Mouse (Mus musculus): ENCODE data around the gene Dyrk3. TPM values are rescaled to one million over a fixed set of nuclear protein-coding genes. Genes with fewer than 3 reads are reported as not detected.

Gene Dyrk3
- polyA plus RNA-seq, 1 experiment: 0.65 TPM

DNA sequence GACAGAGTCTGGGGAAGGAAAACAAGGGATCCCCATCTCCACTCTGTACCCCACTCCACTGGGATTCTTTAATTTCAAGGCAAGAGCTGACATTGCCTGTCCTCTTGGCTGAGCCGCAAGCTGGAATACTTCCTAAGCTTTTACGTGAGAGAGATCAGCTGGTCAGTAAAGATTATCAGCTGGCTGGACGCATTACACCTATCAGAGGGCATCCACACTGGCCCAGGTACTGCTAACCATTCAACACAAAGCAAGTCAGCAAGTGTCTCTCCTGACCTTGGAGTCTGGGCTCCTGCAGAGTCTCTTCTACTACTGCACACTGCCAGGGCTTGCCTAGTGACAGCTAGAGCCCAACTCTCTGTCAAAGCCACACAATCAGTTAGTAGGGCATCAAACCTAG, 46.7 kb downstream of the Dyrk3 start:
- Histone ChIP-seq H3K27ac (ENCODE audit: insufficient read depth, low read depth, low read length) (no peak overlapping the region), H3K27me3 (ENCODE audit: control insufficient read depth, insufficient read depth, low read length) (no peaks in the 10 kb centered on the region), H3K36me3 (ENCODE audit: control insufficient read depth, insufficient read depth, low read length) (no peaks in the 10 kb centered on the region; the same call in 1 of the 2 replicates), H3K4me3 (ENCODE audit: low read depth, low read length) (no peak overlapping the region), H3K4me1 (ENCODE audit: control insufficient read depth, insufficient read depth, insufficient read length, low read length) (peaks cover 32% of the 10 kb centered on the region)
- 80% methylated on average over 3 of the region's 3 CpGs for WGBS
- TF ChIP-seq POLR2A (IDR thresholded peaks at IDR 0.05; ENCODE audit: low read depth, low read length) (no peak), CTCF (IDR thresholded peaks at IDR 0.05; ENCODE audit: extremely low read depth, insufficient read length, insufficient replicate concordance, low read depth, low read length) (no peak)

DNA sequence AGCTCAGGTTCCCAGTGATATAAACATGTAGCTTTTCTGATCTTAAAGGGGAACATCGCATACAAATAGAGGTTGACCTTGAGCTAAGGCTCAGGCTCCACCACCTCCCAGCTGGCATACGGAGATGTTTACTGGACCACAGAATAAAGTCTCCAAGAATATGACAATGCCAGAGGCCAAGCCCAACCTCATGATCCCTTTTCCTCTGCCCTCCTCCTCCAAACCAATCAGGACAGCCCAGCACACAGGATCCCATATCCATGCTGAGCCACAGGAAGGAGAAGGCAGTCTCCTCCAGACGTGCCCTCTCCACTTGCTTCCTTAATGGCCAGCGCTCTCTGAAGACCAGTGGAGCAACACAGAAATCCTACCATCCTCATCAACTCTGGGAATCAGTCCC, 47.3 kb downstream of the Dyrk3 start:
- WGBS: 77% methylated on average over 4 of the region's 4 CpGs
- TF ChIP-seq CTCF (IDR thresholded peaks at IDR 0.05; ENCODE audit: extremely low read depth, insufficient read length, insufficient replicate concordance, low read depth, low read length) (no peak), POLR2A (IDR thresholded peaks at IDR 0.05; ENCODE audit: low read depth, low read length) (no peak)

DNA sequence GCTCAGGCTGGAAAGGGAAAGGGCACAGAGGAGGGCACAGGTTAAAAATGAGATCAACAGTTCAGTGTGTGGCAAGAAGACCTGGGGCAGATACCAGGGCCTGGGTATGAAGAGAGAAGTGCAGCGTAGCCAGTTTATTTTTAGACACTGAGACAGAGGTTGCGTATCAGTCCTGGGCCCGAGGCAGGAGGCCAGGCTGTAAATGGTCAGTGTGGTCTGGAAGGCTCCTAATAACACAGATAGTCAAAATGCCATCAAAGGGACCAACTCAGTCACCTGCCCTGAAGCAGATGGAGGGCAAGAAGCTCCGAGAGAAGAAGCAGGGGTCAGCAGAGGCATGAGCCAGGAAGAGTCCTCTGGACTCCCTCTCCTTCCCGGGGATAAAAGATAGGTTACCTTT, 47.9 kb downstream of the Dyrk3 start:
- no peak for TF ChIP-seq POLR2A (IDR thresholded peaks at IDR 0.05; ENCODE audit: low read depth, low read length)
- TF ChIP-seq CTCF (IDR thresholded peaks at IDR 0.05; ENCODE audit: extremely low read depth, insufficient read length, insufficient replicate concordance, low read depth, low read length): no peak
- H3K4me3 ChIP-seq (ENCODE audit: low read depth, low read length): no peak overlapping the region
- H3K27me3 ChIP-seq (ENCODE audit: control insufficient read depth, insufficient read depth, low read length): no peaks in the 10 kb centered on the region
- H3K36me3 ChIP-seq (ENCODE audit: control insufficient read depth, insufficient read depth, low read length): no peaks in the 10 kb centered on the region; the same call in 1 of the 2 replicates
- H3K4me1 ChIP-seq (ENCODE audit: control insufficient read depth, insufficient read depth, insufficient read length, low read length): peaks cover 28% of the 10 kb centered on the region
- H3K27ac ChIP-seq (ENCODE audit: insufficient read depth, low read depth, low read length): no peak overlapping the region
- WGBS: 63% methylated on average over 5 of the region's 5 CpGs

More for the DNA sequence above, 47.3 kb downstream of the Dyrk3 start:
- Histone ChIP-seq H3K27me3 (ENCODE audit: control insufficient read depth, insufficient read depth, low read length) (no peaks in the 10 kb centered on the region), H3K4me3 (ENCODE audit: low read depth, low read length) (no peak overlapping the region), H3K4me1 (ENCODE audit: control insufficient read depth, insufficient read depth, insufficient read length, low read length) (peaks cover 29% of the 10 kb centered on the region), H3K36me3 (ENCODE audit: control insufficient read depth, insufficient read depth, low read length) (no peaks in the 10 kb centered on the region; the same call in 1 of the 2 replicates), H3K27ac (ENCODE audit: insufficient read depth, low read depth, low read length) (no peak overlapping the region)

DNA sequence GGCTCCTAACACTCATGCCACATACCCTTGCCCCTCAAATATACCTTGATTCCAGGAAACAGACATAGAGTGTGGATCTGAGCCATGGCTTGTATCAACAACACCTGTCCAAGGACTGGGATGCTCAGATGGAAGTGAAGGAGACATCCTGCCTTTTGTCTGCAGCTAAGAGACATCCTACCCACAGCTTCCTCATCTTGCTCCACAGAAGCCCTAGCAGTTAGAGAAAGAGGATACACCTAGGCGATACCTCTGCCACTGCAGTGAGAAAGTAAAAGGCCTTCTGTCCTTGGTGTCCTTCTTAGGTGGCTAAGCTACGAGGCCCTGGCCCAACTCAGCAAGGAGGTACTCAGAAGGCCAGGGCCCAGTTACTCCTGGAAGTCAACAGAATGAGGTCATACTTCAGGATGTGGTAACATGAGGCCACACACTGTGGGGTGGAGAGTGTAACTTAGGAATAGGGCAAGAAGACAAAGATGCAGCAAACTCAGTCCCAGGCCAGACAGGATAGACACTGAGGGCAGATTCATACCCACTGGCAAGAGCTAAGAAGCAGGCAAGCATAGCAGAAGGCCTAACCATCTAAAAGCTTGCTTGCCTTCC, 48.5 kb downstream of the Dyrk3 start:
- no peaks in the 10 kb centered on the region for H3K27me3 ChIP-seq (ENCODE audit: control insufficient read depth, insufficient read depth, low read length)
- no peaks in the 10 kb centered on the region; the same call in 1 of the 2 replicates for H3K36me3 ChIP-seq (ENCODE audit: control insufficient read depth, insufficient read depth, low read length)
- TF ChIP-seq CTCF (IDR thresholded peaks at IDR 0.05; ENCODE audit: extremely low read depth, insufficient read length, insufficient replicate concordance, low read depth, low read length): no peak
- no peak for TF ChIP-seq POLR2A (IDR thresholded peaks at IDR 0.05; ENCODE audit: low read depth, low read length)
- H3K4me1 ChIP-seq (ENCODE audit: control insufficient read depth, insufficient read depth, insufficient read length, low read length): peaks cover 33% of the 10 kb centered on the region
- 63% methylated on average over 2 of the region's 2 CpGs for WGBS
- no peak overlapping the region for H3K27ac ChIP-seq (ENCODE audit: insufficient read depth, low read depth, low read length)
- H3K4me3 ChIP-seq (ENCODE audit: low read depth, low read length): no peak overlapping the region

DNA sequence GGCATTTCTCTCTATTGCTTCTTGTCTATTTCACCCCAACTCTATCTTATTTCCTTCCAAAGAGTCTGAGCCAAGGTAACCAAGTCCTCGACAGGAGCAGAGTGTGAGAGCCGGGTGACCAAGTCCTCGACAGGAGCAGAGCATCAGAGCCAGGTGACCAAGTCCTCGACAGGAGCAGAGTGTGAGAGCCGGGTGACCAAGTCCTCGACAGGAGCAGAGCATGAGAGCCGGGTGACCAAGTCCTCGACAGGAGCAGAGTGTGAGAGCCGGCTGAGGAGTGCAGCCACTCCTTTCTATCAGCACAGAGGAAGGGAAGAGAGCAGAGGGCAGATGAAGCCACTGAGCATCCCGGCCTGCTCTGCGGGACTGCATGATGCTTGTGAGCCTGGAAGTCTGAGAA, 49.6 kb downstream of the Dyrk3 start:
- no peak overlapping the region for H3K27ac ChIP-seq (ENCODE audit: insufficient read depth, low read depth, low read length)
- H3K36me3 ChIP-seq (ENCODE audit: control insufficient read depth, insufficient read depth, low read length): no peaks in the 10 kb centered on the region; the same call in 1 of the 2 replicates
- TF ChIP-seq CTCF (IDR thresholded peaks at IDR 0.05; ENCODE audit: extremely low read depth, insufficient read length, insufficient replicate concordance, low read depth, low read length): no peak
- TF ChIP-seq POLR2A (IDR thresholded peaks at IDR 0.05; ENCODE audit: low read depth, low read length): no peak
- WGBS: 60% methylated on average over 11 of the region's 11 CpGs
- H3K4me3 ChIP-seq (ENCODE audit: low read depth, low read length): no peak overlapping the region
- no peaks in the 10 kb centered on the region for H3K27me3 ChIP-seq (ENCODE audit: control insufficient read depth, insufficient read depth, low read length)
- peaks cover 39% of the 10 kb centered on the region for H3K4me1 ChIP-seq (ENCODE audit: control insufficient read depth, insufficient read depth, insufficient read length, low read length)

DNA sequence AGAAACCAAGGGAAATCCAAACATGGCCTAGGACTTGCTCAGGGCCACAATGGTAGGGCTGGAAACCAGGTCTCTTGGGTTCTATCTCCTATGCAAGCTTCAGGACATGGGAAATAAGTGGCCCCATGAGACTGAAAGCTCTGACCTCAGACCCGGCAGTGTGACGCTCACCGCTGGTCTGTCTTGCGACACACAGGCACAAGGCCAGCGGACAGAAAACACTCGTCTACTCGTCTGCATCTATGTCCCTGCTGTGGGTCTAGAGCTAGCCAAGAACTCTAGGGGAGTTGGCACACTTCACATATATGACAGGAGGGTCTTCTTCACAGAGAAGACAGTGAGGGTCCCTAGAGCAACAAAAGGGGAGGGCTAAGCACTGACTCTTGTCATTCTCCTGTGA, 51.2 kb downstream of the Dyrk3 start:
- H3K4me1 ChIP-seq (ENCODE audit: control insufficient read depth, insufficient read depth, insufficient read length, low read length): peaks cover 46% of the 10 kb centered on the region
- H3K4me3 ChIP-seq (ENCODE audit: low read depth, low read length): no peak overlapping the region
- H3K27me3 ChIP-seq (ENCODE audit: control insufficient read depth, insufficient read depth, low read length): no peaks in the 10 kb centered on the region
- no peak overlapping the region for H3K27ac ChIP-seq (ENCODE audit: insufficient read depth, low read depth, low read length)
- 70% methylated on average over 7 of the region's 7 CpGs for WGBS
- TF ChIP-seq POLR2A (IDR thresholded peaks at IDR 0.05; ENCODE audit: low read depth, low read length) (no peak), CTCF (IDR thresholded peaks at IDR 0.05; ENCODE audit: extremely low read depth, insufficient read length, insufficient replicate concordance, low read depth, low read length) (no peak)
- H3K36me3 ChIP-seq (ENCODE audit: control insufficient read depth, insufficient read depth, low read length): no peaks in the 10 kb centered on the region

DNA sequence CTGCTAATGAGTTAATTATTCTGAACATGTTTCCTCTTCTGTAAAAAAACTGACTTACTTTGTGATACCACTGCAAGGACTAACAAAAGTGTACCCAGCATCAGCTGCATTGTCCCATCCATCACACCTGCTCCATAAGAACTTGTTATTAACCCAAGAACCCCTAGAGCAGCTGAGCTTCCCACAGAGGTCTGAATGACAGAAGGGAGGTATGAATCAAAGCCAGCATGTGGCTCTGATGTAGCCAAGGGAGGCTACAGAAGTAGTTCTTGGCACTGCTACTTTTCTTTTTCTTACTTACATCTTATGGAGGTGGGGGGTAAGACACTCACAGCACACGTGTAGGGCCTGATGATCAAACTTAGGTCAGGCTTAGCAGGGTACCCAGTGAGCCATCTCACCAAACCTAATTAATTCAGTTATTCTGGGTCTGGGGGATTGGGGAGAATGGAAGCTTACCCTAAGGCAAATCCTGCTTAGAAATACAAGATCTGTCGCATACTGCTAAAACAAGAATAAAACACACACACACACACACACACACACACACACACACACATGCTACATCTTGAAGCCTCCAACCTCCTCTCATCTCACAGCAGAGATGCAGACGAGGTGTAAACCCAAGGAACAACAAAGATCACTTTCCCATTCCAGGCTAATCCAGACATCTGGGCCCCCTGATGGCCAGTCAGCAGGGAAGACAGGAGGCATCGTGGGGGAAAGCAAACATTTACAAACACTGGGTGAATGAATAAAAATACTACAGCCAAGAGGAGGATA, 52.0 kb downstream of the Dyrk3 start:
- no peak for TF ChIP-seq CTCF (IDR thresholded peaks at IDR 0.05; ENCODE audit: extremely low read depth, insufficient read length, insufficient replicate concordance, low read depth, low read length)
- no peak for TF ChIP-seq POLR2A (IDR thresholded peaks at IDR 0.05; ENCODE audit: low read depth, low read length)
- Histone ChIP-seq H3K4me1 (ENCODE audit: control insufficient read depth, insufficient read depth, insufficient read length, low read length) (peaks cover 41% of the 10 kb centered on the region), H3K4me3 (ENCODE audit: low read depth, low read length) (no peak overlapping the region), H3K27ac (ENCODE audit: insufficient read depth, low read depth, low read length) (no peak overlapping the region), H3K36me3 (ENCODE audit: control insufficient read depth, insufficient read depth, low read length) (no peaks in the 10 kb centered on the region), H3K27me3 (ENCODE audit: control insufficient read depth, insufficient read depth, low read length) (no peaks in the 10 kb centered on the region)
- WGBS: 53% methylated on average over 4 of the region's 4 CpGs
